ENCODE assay signal across 12 mouse cellular contexts in genomic region chr15:43364496-43364895, GRCm38 (mm10).
DNase-seq lines count a peak whose midpoint lies in the region; ATAC-seq and TF ChIP-seq lines count a peak whose summit lies in the region.
"Had no signal": no experiment of that assay in that cellular context is flagged by ENCODE, and none has a peak within 500 bp of the region (broad histone marks: within the 10 kb centered on the region; RNA-seq: fewer than 3 reads in every experiment).

No protein-coding gene starts in this region.

- WGBS in forebrain, postnatal 0 days = 67% methylated on average over 4 of the region's 4 CpGs

- TF ChIP-seq CTCF in CH12.LX (conservative IDR thresholded peaks at IDR 0.05 in 1 of 2, IDR thresholded peaks at IDR 0.05 in 1 of 2; ENCODE audit: low read depth in 2 of 2, low read length in 2 of 2) = no peak
- TF ChIP-seq CTCF in forebrain, postnatal 0 days (IDR thresholded peaks at IDR 0.05; ENCODE audit: low read depth) = no peak

- no peak overlapping the region for H3K4me3 ChIP-seq in CH12.LX (replicated peaks in 1 of 3; ENCODE audit: low read depth in 2 of 3, low read length in 2 of 3, poor library complexity in 1 of 3)
- no peak overlapping the region for H3K4me3 ChIP-seq in forebrain, postnatal 0 days (ENCODE audit: low read depth, low read length)
- H3K4me3 ChIP-seq: lung, embryonic 15.5 days had no signal

- no peak for TF ChIP-seq RAD21 in CH12.LX (IDR thresholded peaks at IDR 0.05; ENCODE audit: low read depth, low read length)

- ATAC-seq in frontal cortex, adult (ENCODE audit: low TSS enrichment) = peak; percentile 88
- ATAC-seq in forebrain, postnatal 0 days = peak; percentile 92
- no peak for ATAC-seq in megakaryocyte, adult 5-6 weeks (ENCODE audit: poor library complexity, severe bottlenecking)
- no peak for ATAC-seq in inflammation-experienced regulatory T-cells, adult 6 months

- no peak for TF ChIP-seq POLR2A in CH12.LX (IDR thresholded peaks at IDR 0.05; ENCODE audit: low read depth, low read length)

- H3K9ac ChIP-seq in CH12.LX (ENCODE audit: insufficient read depth, low read depth) = no peak overlapping the region
- H3K9ac ChIP-seq in forebrain, postnatal 0 days = no peak overlapping the region
- H3K9ac ChIP-seq: lung, embryonic 15.5 days had no signal

- H3K36me3 ChIP-seq in CH12.LX (replicated peaks in 1 of 2; ENCODE audit: control insufficient read depth in 1 of 2, insufficient read depth in 1 of 2, low read length in 1 of 2) = no peaks in the 10 kb centered on the region
- no peaks in the 10 kb centered on the region for H3K36me3 ChIP-seq in forebrain, postnatal 0 days (ENCODE audit: insufficient read depth)
- H3K36me3 ChIP-seq: lung, embryonic 15.5 days had no signal

- dilution Hi-C loops in CH12.LX (cut with MboI; ENCODE audit: extremely low pct_ligation_motif_present, extremely low pct_unique_long_range_greater_than_20kb, low sequenced_read_pairs) = no loop called here

- in situ Hi-C loops in CH12.LX (cut with MboI; ENCODE audit: low pct_ligation_motif_present, low pct_unique_long_range_greater_than_20kb, low sequenced_read_pairs) = no loop called here

- intact Hi-C loops in gastrocnemius, postnatal 36 days (cut with DNase I) = no loop called here

- peak; percentile 35; the same call in 1 of the 2 replicates for TF ChIP-seq EP300 in CH12.LX (IDR thresholded peaks at IDR 0.05; ENCODE audit: low read length)

- no peaks in the 10 kb centered on the region for H3K9me3 ChIP-seq in CH12.LX (replicated peaks; ENCODE audit: low read length)
- H3K9me3 ChIP-seq in forebrain, postnatal 0 days (ENCODE audit: low read length) = no peaks in the 10 kb centered on the region
- H3K9me3 ChIP-seq: lung, embryonic 15.5 days had no signal

- DNase-seq in frontal cortex, postnatal 25 days (ENCODE audit: low spot score in 2 of 2) = no peak
- DNase-seq in CH12.LX (ENCODE audit: extremely low read depth) = peak; percentile 64
- DNase-seq in forebrain, postnatal 0 days = peak; percentile 32
- DNase-seq in left cerebral cortex, adult 9 months (ENCODE audit: low spot score in 2 of 2) = peak; percentile 8 to 32
- DNase-seq in gastrocnemius, postnatal 36 days = no peak
- DNase-seq: cerebellum, postnatal 14 days; heart, adult 11 months; thymus, postnatal 14 days had no signal

- peaks cover 0 to 10% of the 10 kb centered on the region in 2 experiments; a peak in 1 of 4 replicates for H3K4me1 ChIP-seq in CH12.LX (ENCODE audit: control insufficient read depth in 1 of 2, insufficient read depth in 2 of 2)
- no peaks in the 10 kb centered on the region for H3K4me1 ChIP-seq in forebrain, postnatal 0 days (ENCODE audit: insufficient read depth)
- H3K4me1 ChIP-seq: lung, embryonic 15.5 days had no signal

- H3K79me2 ChIP-seq in CH12.LX (replicated peaks; ENCODE audit: control insufficient read depth, extremely low read depth, insufficient read depth, poor library complexity, severe bottlenecking) = no peaks in the 10 kb centered on the region

- no peaks in the 10 kb centered on the region for H3K27me3 ChIP-seq in CH12.LX (replicated peaks)
- no peaks in the 10 kb centered on the region for H3K27me3 ChIP-seq in forebrain, postnatal 0 days (ENCODE audit: insufficient read depth, low read length)
- H3K27me3 ChIP-seq: lung, embryonic 15.5 days had no signal

- H3K4me2 ChIP-seq in CH12.LX (ENCODE audit: insufficient read depth, low read depth, poor library complexity, severe bottlenecking) = peak overlapping the region; percentile 66
- H3K4me2 ChIP-seq in forebrain, postnatal 0 days (ENCODE audit: low read depth) = no peak overlapping the region
- H3K4me2 ChIP-seq: lung, embryonic 15.5 days had no signal

- H3K27ac ChIP-seq in CH12.LX (ENCODE audit: insufficient read depth, low read depth) = no peak overlapping the region
- H3K27ac ChIP-seq in forebrain, postnatal 0 days (ENCODE audit: low read depth, low read length) = no peak overlapping the region
- H3K27ac ChIP-seq: lung, embryonic 15.5 days had no signal

TF ChIP-seq in CH12.LX, 34 proteins besides CTCF, POLR2A, EP300 and RAD21:
- TF ChIP-seq IRF4 (IDR thresholded peaks at IDR 0.05; ENCODE audit: low read depth, low read length) (0 out of 2 replicates have a peak, but pooled peaks have one; percentile 10), TCF12 (IDR thresholded peaks at IDR 0.05; ENCODE audit: low read depth, low read length) (no peak), PAX5 (IDR thresholded peaks at IDR 0.05; ENCODE audit: low read length) (no peak), CHD2 (IDR thresholded peaks at IDR 0.05; ENCODE audit: low read length) (no peak), NRF1 (IDR thresholded peaks at IDR 0.05; ENCODE audit: low read depth, low read length) (no peak), MAFK (IDR thresholded peaks at IDR 0.05; ENCODE audit: insufficient replicate concordance, low read length) (no peak), ETS1 (conservative IDR thresholded peaks at IDR 0.05; ENCODE audit: low read depth, low read length) (peak; percentile 14; the same call in 1 of the 2 replicates), ELF1 (IDR thresholded peaks at IDR 0.05; ENCODE audit: low read depth, low read length) (no peak), TBP (conservative IDR thresholded peaks at IDR 0.05; ENCODE audit: low read depth, low read length) (no peak), NELFE (IDR thresholded peaks at IDR 0.05; ENCODE audit: low read depth, low read length) (no peak), HCFC1 (IDR thresholded peaks at IDR 0.05; ENCODE audit: low read depth, low read length) (no peak), BHLHE40 (IDR thresholded peaks at IDR 0.05; ENCODE audit: low read depth, low read length) (peak; percentile 70), MEF2A (IDR thresholded peaks at IDR 0.05; ENCODE audit: borderline replicate concordance, low read depth, low read length) (no peak), JUND (conservative IDR thresholded peaks at IDR 0.05; ENCODE audit: low read depth, low read length) (no peak), RCOR1 (conservative IDR thresholded peaks at IDR 0.05; ENCODE audit: low read depth, low read length) (no peak), POLR2AphosphoS2 (IDR thresholded peaks at IDR 0.05; ENCODE audit: low read depth, low read length) (no peak), ZMIZ1 (IDR thresholded peaks at IDR 0.05; ENCODE audit: low read depth, low read length) (no peak), USF1 (IDR thresholded peaks at IDR 0.05; ENCODE audit: low read depth, low read length) (no peak), SIN3A (IDR thresholded peaks at IDR 0.05; ENCODE audit: low read length) (no peak), CHD1 (IDR thresholded peaks at IDR 0.05; ENCODE audit: low read depth, low read length) (no peak), JUN (IDR thresholded peaks at IDR 0.05; ENCODE audit: insufficient read depth, low read depth, low read length) (no peak), MXI1 (IDR thresholded peaks at IDR 0.05; ENCODE audit: low read depth, low read length) (peak; percentile 37; the same call in 1 of the 2 replicates), ZC3H11A (IDR thresholded peaks at IDR 0.05; ENCODE audit: low read depth, low read length) (no peak), MAX (IDR thresholded peaks at IDR 0.05; ENCODE audit: low read length) (peak; percentile 86), KAT2A (IDR thresholded peaks at IDR 0.05; ENCODE audit: insufficient replicate concordance, low read length) (no peak), SMC3 (IDR thresholded peaks at IDR 0.05; ENCODE audit: low read depth, low read length) (no peak), MYC (IDR thresholded peaks at IDR 0.05; ENCODE audit: low read depth, low read length) (peak; percentile 81), UBTF (IDR thresholded peaks at IDR 0.05; ENCODE audit: low read depth, low read length) (no peak)

Comparison
In these comparisons a context has a peak if more than half of its experiments do, and no peak if none do; other contexts are left out.
1. ATAC-seq: peak in frontal cortex, adult (single experiment) and forebrain, postnatal 0 days (single experiment); none in megakaryocyte, adult 5-6 weeks (single experiment) and inflammation-experienced regulatory T-cells, adult 6 months (single experiment).
2. DNase-seq: peak in CH12.LX (single experiment), forebrain, postnatal 0 days (single experiment) and left cerebral cortex, adult 9 months (2 of 2); none in frontal cortex, postnatal 25 days (0 of 2) and gastrocnemius, postnatal 36 days (0 of 2).